Mouse (Mus musculus) heart, embryonic 11.5 days (tissue): Measurements from ENCODE around the gene Dnajc6. TPM values are rescaled to one million over a fixed set of nuclear protein-coding genes. Genes with fewer than 3 reads are reported as not detected.

Experiments used
- ATAC-seq: fragments of 200-750 bp; cut with Nextera tagmentation; replicated peaks from 2 replicates; pipeline ENCODE4 v1.8.0; 2017; ENCODE audit warnings: moderate library complexity; ENCODE audit not compliant: insufficient number of reproducible peaks, low FRiP score, low TSS enrichment
- H3K27ac ChIP-seq: fragments of 300-500 bp; sonication (generic); 2 replicates; pipeline ENCODE4 v1.5.1; 2014; ENCODE audit warnings: mild to moderate bottlenecking, low read depth, low read length
- H3K27me3 ChIP-seq: fragments of 300-500 bp; sonication (generic); 2 replicates; pipeline ENCODE4 v1.6.1; 2014; ENCODE audit warnings: mild to moderate bottlenecking, low read length, mixed read lengths; ENCODE audit not compliant: control insufficient read depth, insufficient read depth
- H3K36me3 ChIP-seq: fragments of 300-500 bp; sonication (generic); 2 replicates; pipeline ENCODE4 v1.6.1; 2014; ENCODE audit warnings: mild to moderate bottlenecking, low read length, moderate library complexity, mixed read lengths; ENCODE audit not compliant: control insufficient read depth, insufficient read depth
- H3K4me1 ChIP-seq: fragments of 300-500 bp; sonication (generic); 2 replicates; pipeline ENCODE4 v1.6.1; 2014; ENCODE audit warnings: low read length; ENCODE audit not compliant: control insufficient read depth, insufficient read depth
- H3K4me2 ChIP-seq: fragments of 300-500 bp; sonication (generic); 2 replicates; pipeline ENCODE4 v1.6.1; 2014; ENCODE audit warnings: mild to moderate bottlenecking, moderate library complexity
- H3K4me3 ChIP-seq: fragments of 300-500 bp; sonication (generic); 2 replicates; pipeline ENCODE4 v1.5.1; 2014; ENCODE audit warnings: low read depth, low read length
- H3K9ac ChIP-seq: fragments of 300-500 bp; sonication (generic); 2 replicates; pipeline ENCODE4 v1.6.1; 2014; ENCODE audit warnings: mild to moderate bottlenecking, low read depth, low read length, moderate library complexity
- H3K9me3 ChIP-seq: fragments of 300-500 bp; sonication (generic); replicated peaks from 2 replicates; pipeline ENCODE4 v1.6.1; 2016; ENCODE audit warnings: low read length; ENCODE audit not compliant: control insufficient read depth
- WGBS: fragments of 180-500 bp; shearing (Covaris S2); extraction: QIAGEN DNeasy Blood & Tissue Kit; methylation state at CpG from one replicate; pipeline ENCODE4 v1.1.7; 2014; ENCODE audit not compliant: insufficient replicate concordance; 5-methylcytosine and 5-hydroxymethylcytosine counted together
- polyA plus RNA-seq: library from polyadenylated mRNA; unstranded; fragments of >200 nt; fragmentation: Nextera tagmentation; extraction: Ambion mirVana; gene quantifications from 2 replicates; pipeline ENCODE4 v1.2.1, GENCODE M21; 2014

Dnajc6 gene
- polyA plus RNA-seq, 1 experiment from 2014 or later, result 0.27 TPM

DNA sequence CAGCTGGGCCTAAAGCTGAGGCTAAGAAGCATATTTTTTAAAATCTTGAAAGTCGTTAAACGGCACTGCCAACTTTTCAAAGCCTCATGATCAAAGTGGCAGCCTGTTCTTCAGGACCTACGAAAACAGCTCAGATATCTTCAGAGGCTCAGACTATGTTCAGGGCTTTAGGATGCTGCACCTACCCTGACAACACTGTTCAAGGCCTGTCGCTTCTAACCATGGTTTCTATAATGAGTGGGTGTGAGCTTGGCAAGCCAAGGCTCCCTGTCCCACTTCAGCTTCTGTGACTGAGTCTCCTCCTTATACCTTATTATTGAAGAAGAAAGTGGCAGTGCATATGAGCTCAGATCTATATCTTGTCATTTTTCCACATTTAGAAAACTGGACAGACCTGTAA is 37.1 kb upstream of the Dnajc6 start:
- Histone ChIP-seq H3K4me1 (0 out of 2 replicates have a peak, but pooled peaks cover 4% of the 10 kb centered on the region), H3K4me2 (no peak overlapping the region), H3K4me3 (no peak overlapping the region), H3K9ac (no peak overlapping the region), H3K36me3 (peaks cover 2% of the 10 kb centered on the region; the same call in 1 of the 2 replicates), H3K9me3 (no peaks in the 10 kb centered on the region), H3K27me3 (no peaks in the 10 kb centered on the region), H3K27ac (no peak overlapping the region)
- no peak for ATAC-seq
- 83% methylated on average over 4 of the region's 4 CpGs for WGBS

- no peak overlapping the region for H3K27ac ChIP-seq
- H3K27me3 ChIP-seq, result no peaks in the 10 kb centered on the region
- no peak overlapping the region for H3K9ac ChIP-seq
- no peak overlapping the region for H3K4me2 ChIP-seq
- H3K36me3 ChIP-seq, result peaks cover 2% of the 10 kb centered on the region; the same call in 1 of the 2 replicates
- 0 out of 2 replicates have a peak, but pooled peaks cover 4% of the 10 kb centered on the region for H3K4me1 ChIP-seq
- ATAC-seq, result no peak
- H3K9me3 ChIP-seq, result no peaks in the 10 kb centered on the region
- no peak overlapping the region for H3K4me3 ChIP-seq
- 80% methylated on average over 1 of the region's 1 CpGs for WGBS
These were observed 36.3 kb upstream of the Dnajc6 start for GRCm38 (mm10) chr4:101460114-101460513.

DNA sequence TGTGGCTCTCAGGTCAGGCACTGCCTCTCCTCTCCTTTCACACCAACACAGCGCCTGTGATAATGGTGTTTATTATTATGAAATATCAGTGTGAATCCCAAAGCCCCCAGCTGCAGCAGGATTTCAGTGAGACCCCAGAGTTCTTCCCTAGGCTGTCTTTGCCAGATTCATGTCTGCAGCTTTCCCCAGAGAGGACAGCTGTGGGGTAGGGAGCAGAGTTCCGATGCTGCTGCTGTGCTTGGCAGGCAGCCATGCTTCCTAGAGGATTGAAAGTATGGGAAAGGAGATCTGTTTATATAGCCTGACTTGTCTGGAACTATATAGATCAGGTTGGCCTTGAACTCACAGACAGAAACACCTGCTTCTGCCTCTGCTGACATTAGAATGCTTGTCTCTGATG is 34.4 kb upstream of the Dnajc6 start:
- ATAC-seq, result no peak
- H3K9ac ChIP-seq, result no peak overlapping the region
- H3K4me2 ChIP-seq, result no peak overlapping the region
- H3K4me1 ChIP-seq, result 0 out of 2 replicates have a peak, but pooled peaks cover 4% of the 10 kb centered on the region
- H3K4me3 ChIP-seq, result no peak overlapping the region
- no peaks in the 10 kb centered on the region for H3K27me3 ChIP-seq
- H3K36me3 ChIP-seq, result peaks cover 2% of the 10 kb centered on the region; the same call in 1 of the 2 replicates
- H3K27ac ChIP-seq, result no peak overlapping the region
- H3K9me3 ChIP-seq, result no peaks in the 10 kb centered on the region
- WGBS, result 83% methylated on average over 2 of the region's 2 CpGs

DNA sequence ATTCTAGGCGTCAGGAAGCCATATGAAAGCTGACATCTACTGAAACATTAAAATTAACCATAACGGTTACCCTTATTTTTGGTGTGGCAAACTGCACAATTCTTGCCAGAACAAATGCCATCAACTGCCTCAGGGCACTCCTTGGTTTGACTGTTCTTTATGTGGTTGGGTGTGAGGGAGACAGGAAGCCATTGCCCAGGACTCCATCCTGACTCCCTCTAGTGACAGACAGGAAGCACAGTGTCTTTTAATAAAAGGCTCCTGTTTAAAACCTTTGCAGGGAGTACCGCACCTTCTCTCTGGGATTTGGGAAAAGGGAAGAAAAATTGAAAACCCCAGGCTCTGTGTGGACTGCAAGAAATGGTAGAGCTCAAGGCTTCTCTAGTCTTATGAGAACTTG is 30.2 kb upstream of the Dnajc6 start:
- 85% methylated on average over 3 of the region's 3 CpGs for WGBS
- Histone ChIP-seq H3K9ac (no peak overlapping the region), H3K4me3 (no peak overlapping the region), H3K4me1 (no peaks in the 10 kb centered on the region), H3K27ac (no peak overlapping the region), H3K27me3 (no peaks in the 10 kb centered on the region), H3K36me3 (no peaks in the 10 kb centered on the region), H3K9me3 (no peaks in the 10 kb centered on the region), H3K4me2 (no peak overlapping the region)
- ATAC-seq, result no peak

GRCm38 (mm10) chr4:101469242-101469641 is 27.2 kb upstream of the Dnajc6 start:
- Histone ChIP-seq H3K9ac (no peak overlapping the region), H3K4me3 (no peak overlapping the region), H3K27me3 (no peaks in the 10 kb centered on the region), H3K9me3 (no peaks in the 10 kb centered on the region), H3K4me1 (no peaks in the 10 kb centered on the region), H3K27ac (no peak overlapping the region), H3K4me2 (no peak overlapping the region), H3K36me3 (no peaks in the 10 kb centered on the region)
- WGBS, result 77% methylated on average over 5 of the region's 5 CpGs
- ATAC-seq, result no peak

DNA sequence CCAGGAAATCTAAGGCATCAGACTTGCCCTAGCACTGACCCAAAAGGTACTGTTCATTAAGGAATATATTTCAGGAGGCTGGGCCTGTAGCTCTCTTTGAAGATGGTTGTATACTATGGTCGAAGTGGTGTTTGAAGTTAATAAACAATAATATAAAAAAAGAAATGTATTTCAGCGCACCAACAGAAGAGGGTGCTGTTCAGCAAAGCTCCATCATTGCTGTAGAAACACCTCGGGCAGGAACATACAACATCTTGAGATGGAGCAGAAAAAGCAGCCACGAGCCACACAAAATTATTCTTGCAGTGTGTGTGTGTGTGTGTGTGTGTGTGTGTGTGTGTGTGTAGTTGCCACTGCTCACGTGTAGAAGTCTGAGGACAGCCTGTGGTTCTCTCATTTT is 25.9 kb upstream of the Dnajc6 start:
- H3K4me3 ChIP-seq, result no peak overlapping the region
- no peaks in the 10 kb centered on the region for H3K4me1 ChIP-seq
- H3K27ac ChIP-seq, result no peak overlapping the region
- ATAC-seq, result no peak
- no peaks in the 10 kb centered on the region for H3K27me3 ChIP-seq
- 54% methylated on average over 5 of the region's 5 CpGs for WGBS
- no peaks in the 10 kb centered on the region for H3K36me3 ChIP-seq
- no peak overlapping the region for H3K4me2 ChIP-seq
- no peaks in the 10 kb centered on the region for H3K9me3 ChIP-seq
- H3K9ac ChIP-seq, result no peak overlapping the region

GRCm38 (mm10) chr4:101472767-101473166 is 23.7 kb upstream of the Dnajc6 start:
- no peaks in the 10 kb centered on the region for H3K9me3 ChIP-seq
- H3K27me3 ChIP-seq, result no peaks in the 10 kb centered on the region
- no peak for ATAC-seq
- H3K9ac ChIP-seq, result no peak overlapping the region
- no peak overlapping the region for H3K27ac ChIP-seq
- H3K4me3 ChIP-seq, result no peak overlapping the region
- H3K36me3 ChIP-seq, result no peaks in the 10 kb centered on the region
- H3K4me1 ChIP-seq, result no peaks in the 10 kb centered on the region
- WGBS, result 82% methylated on average over 3 of the region's 3 CpGs
- no peak overlapping the region for H3K4me2 ChIP-seq

- ATAC-seq, result no peak
- Histone ChIP-seq H3K27ac (no peak overlapping the region), H3K36me3 (no peaks in the 10 kb centered on the region), H3K9ac (no peak overlapping the region), H3K4me1 (no peaks in the 10 kb centered on the region), H3K4me2 (no peak overlapping the region), H3K4me3 (no peak overlapping the region), H3K27me3 (peaks cover 4% of the 10 kb centered on the region), H3K9me3 (no peaks in the 10 kb centered on the region)
- 88% methylated on average over 8 of the region's 8 CpGs for WGBS
These were observed 6.0 kb upstream of the Dnajc6 start for GRCm38 (mm10) chr4:101490320-101490917.

- Histone ChIP-seq H3K27me3 (peaks cover 17% of the 10 kb centered on the region), H3K36me3 (no peaks in the 10 kb centered on the region), H3K9ac (no peak overlapping the region), H3K4me1 (no peaks in the 10 kb centered on the region), H3K9me3 (no peaks in the 10 kb centered on the region), H3K4me2 (no peak overlapping the region), H3K27ac (no peak overlapping the region), H3K4me3 (no peak overlapping the region)
- no peak for ATAC-seq
- 65% methylated on average over 6 of the region's 6 CpGs for WGBS
These were observed 4.7 kb upstream of the Dnajc6 start for GRCm38 (mm10) chr4:101491704-101492103.
